Mouse (Mus musculus): Measurements from ENCODE around the gene Atp2a1.

GRCm38 (mm10) chr7:126421756-126422155, 41.2 kb downstream of the Atp2a1 start:
- TF ChIP-seq CTCF (IDR thresholded peaks at IDR 0.05; ENCODE audit: extremely low read depth, insufficient read depth, insufficient read length, insufficient replicate concordance) (no peak), POLR2A (IDR thresholded peaks at IDR 0.05; ENCODE audit: low read depth, low read length) (no peak; the same call in 1 of the 2 replicates)
